Mouse (Mus musculus): ENCODE results near the gene Arhgap45. TPM values are rescaled to one million over a fixed set of nuclear protein-coding genes. Genes with fewer than 3 reads are reported as not detected.
A peak's percentile ranks its signal among the peaks of the same experiment; 100 is the strongest.

Arhgap45 gene
- 0.39 and 1.4 TPM in 2 replicates for polyA plus RNA-seq (2014; fragmentation: Nextera tagmentation; extraction: Ambion mirVana)

DNA sequence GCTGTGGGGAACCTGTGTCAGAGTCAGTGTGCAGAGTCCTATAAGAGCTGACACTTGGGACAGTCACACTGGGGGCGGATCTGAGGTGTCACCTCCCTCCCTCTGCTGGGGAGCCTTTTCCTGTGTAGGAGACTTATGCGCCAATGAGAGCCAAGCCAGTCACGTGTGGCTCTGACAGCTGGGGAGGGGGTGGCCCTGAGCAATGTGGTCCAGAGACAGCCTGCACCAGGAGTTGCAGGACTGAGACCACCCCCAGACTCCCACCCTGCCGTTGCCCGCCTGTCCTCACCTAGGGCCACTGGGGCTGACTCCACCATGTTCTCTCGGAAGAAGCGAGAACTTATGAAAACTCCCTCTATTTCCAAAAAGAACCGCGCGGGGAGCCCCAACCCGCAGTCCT lies at the start of gene Arhgap45:
Gene Arhgap45, plus strand, starts transcription at position 143 of the 400 bp plus-strand sequence.
- WGBS: 69% methylated on average over 11 of the region's 11 CpGs

DNA sequence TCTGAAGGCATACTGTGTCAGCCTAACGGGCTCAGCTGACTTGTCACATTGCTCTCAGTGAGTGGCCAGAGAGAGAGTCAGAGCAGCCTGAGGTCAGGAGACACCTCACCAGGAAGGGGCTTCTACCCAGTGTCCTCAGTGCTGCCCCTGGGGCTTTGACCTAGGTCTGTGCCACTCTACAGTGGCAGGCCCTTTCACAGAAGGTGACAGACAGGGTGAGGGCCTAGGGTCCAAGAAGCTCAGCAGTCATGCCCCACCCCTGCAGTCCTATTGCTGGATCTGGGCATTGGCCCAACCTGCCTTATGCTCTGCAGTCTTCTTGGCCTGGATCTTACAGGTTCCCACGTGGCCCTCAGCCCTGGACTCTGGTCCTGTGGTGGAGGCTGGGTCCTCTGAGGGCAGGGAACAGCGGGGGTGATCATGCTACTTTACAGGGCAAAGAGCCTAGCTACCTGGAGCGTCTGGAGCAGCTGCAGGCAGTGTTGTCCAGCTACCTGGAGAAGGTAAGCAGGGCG lies 49.5 kb upstream of the Arhgap45 start:
- Histone ChIP-seq H3K9me3 (ENCODE audit: control insufficient read depth, low read length) (no peaks in the 10 kb centered on the region), H3K36me3 (ENCODE audit: control insufficient read depth, insufficient read depth, low read length) (peaks cover 62% of the 10 kb centered on the region), H3K4me3 (replicated peaks; ENCODE audit: low read depth, low read length) (no peak overlapping the region), H3K9ac (replicated peaks; ENCODE audit: low read length) (no peak overlapping the region), H3K4me2 (ENCODE audit: low read length) (no peak overlapping the region), H3K4me1 (ENCODE audit: control insufficient read depth, insufficient read depth, low read length) (no peaks in the 10 kb centered on the region; the same call in 1 of the 2 replicates), H3K27me3 (ENCODE audit: control insufficient read depth, insufficient read depth, low read length) (peaks cover 28% of the 10 kb centered on the region; the same call in 1 of the 2 replicates), H3K27ac (replicated peaks; ENCODE audit: low read depth, low read length) (no peak overlapping the region)
- no peak for DNase-seq
- 96% methylated on average over 5 of the region's 5 CpGs for WGBS
- no peak for ATAC-seq (ENCODE audit: low FRiP score, low TSS enrichment)

More for the DNA sequence above, at the start of gene Arhgap45:
- peaks cover 1% of the 10 kb centered on the region; the same call in 1 of the 2 replicates for H3K36me3 ChIP-seq (ENCODE audit: control insufficient read depth, insufficient read depth, low read length)
- ATAC-seq (ENCODE audit: low FRiP score, low TSS enrichment) (no peak), DNase-seq (no peak)
- H3K4me1 ChIP-seq (ENCODE audit: control insufficient read depth, insufficient read depth, low read length): 0 out of 2 replicates have a peak, but pooled peaks cover 2% of the 10 kb centered on the region
- no peak within 1 kb of the TSS for H3K4me3 ChIP-seq (replicated peaks; ENCODE audit: low read depth, low read length)
- no peak within 1 kb of the TSS for H3K27ac ChIP-seq (replicated peaks; ENCODE audit: low read depth, low read length)
- H3K27me3 ChIP-seq (ENCODE audit: control insufficient read depth, insufficient read depth, low read length): peaks cover 40% of the 10 kb centered on the region
- 0 out of 2 replicates have a peak, but pooled peaks cover under 1% of the 10 kb centered on the region for H3K9me3 ChIP-seq (ENCODE audit: control insufficient read depth, low read length)
- no peak within 1 kb of the TSS for H3K4me2 ChIP-seq (ENCODE audit: low read length)
- no peak within 1 kb of the TSS for H3K9ac ChIP-seq (replicated peaks; ENCODE audit: low read length)

DNA sequence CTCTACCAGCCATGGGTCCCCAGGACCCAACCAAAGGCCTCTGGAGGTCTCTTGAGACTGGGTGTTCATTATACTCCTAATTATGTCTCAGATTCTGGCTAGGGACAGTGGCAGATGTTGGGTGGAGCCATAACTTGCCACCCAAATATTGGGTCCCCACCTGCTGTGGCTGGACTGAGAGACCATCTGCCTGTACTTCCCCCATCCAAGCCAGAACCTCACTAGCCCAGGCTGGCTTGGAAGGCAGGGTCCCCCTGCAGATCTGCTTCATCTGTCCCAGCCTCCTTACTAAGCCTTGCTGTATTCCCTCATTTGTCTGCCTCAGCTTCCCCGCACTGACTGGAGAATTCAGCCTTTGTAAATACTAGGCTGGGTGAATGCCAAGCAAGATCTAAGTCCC lies 48.3 kb upstream of the Arhgap45 start:
- Histone ChIP-seq H3K9me3 (ENCODE audit: control insufficient read depth, low read length) (no peaks in the 10 kb centered on the region), H3K4me3 (replicated peaks; ENCODE audit: low read depth, low read length) (no peak overlapping the region), H3K4me1 (ENCODE audit: control insufficient read depth, insufficient read depth, low read length) (no peaks in the 10 kb centered on the region; the same call in 1 of the 2 replicates), H3K9ac (replicated peaks; ENCODE audit: low read length) (no peak overlapping the region), H3K27me3 (ENCODE audit: control insufficient read depth, insufficient read depth, low read length) (peaks cover 31% of the 10 kb centered on the region; the same call in 1 of the 2 replicates), H3K36me3 (ENCODE audit: control insufficient read depth, insufficient read depth, low read length) (peaks cover 51% of the 10 kb centered on the region), H3K27ac (replicated peaks; ENCODE audit: low read depth, low read length) (no peak overlapping the region), H3K4me2 (ENCODE audit: low read length) (no peak overlapping the region)
- DNase-seq (no peak), ATAC-seq (ENCODE audit: low FRiP score, low TSS enrichment) (no peak)
- WGBS: 73% methylated on average over 1 of the region's 1 CpGs

DNA sequence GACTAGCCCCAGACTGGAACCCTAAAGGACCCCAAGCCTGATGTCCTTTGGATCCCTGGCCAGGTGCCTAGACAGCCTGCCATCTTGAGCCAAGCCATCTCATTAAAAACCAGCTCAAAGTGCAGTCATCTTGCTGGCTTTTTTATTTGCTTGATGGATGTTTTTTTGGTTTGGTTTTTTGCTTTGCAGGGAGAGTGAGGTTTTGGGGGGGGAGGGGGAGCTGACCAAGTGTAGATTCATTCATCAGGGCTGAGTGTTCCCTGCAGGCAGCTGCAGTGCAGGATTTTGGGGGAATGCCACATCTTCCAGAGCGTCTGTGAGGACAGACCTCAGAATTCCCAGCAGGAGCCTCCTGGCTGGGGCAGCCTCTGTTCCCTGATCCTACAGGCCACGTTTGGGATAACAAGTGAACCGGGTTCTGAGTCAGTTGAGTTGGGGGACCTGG lies 47.3 kb upstream of the Arhgap45 start:
- DNase-seq (no peak), ATAC-seq (ENCODE audit: low FRiP score, low TSS enrichment) (no peak)
- no peaks in the 10 kb centered on the region for H3K9me3 ChIP-seq (ENCODE audit: control insufficient read depth, low read length)
- WGBS: 12% methylated on average over 3 of the region's 3 CpGs
- H3K27me3 ChIP-seq (ENCODE audit: control insufficient read depth, insufficient read depth, low read length): peaks cover 31% of the 10 kb centered on the region; the same call in 1 of the 2 replicates
- peaks cover 48% of the 10 kb centered on the region for H3K36me3 ChIP-seq (ENCODE audit: control insufficient read depth, insufficient read depth, low read length)
- H3K4me3 ChIP-seq (replicated peaks; ENCODE audit: low read depth, low read length): no peak overlapping the region
- H3K27ac ChIP-seq (replicated peaks; ENCODE audit: low read depth, low read length): no peak overlapping the region
- H3K9ac ChIP-seq (replicated peaks; ENCODE audit: low read length): no peak overlapping the region
- no peaks in the 10 kb centered on the region; the same call in 1 of the 2 replicates for H3K4me1 ChIP-seq (ENCODE audit: control insufficient read depth, insufficient read depth, low read length)
- H3K4me2 ChIP-seq (ENCODE audit: low read length): no peak overlapping the region

DNA sequence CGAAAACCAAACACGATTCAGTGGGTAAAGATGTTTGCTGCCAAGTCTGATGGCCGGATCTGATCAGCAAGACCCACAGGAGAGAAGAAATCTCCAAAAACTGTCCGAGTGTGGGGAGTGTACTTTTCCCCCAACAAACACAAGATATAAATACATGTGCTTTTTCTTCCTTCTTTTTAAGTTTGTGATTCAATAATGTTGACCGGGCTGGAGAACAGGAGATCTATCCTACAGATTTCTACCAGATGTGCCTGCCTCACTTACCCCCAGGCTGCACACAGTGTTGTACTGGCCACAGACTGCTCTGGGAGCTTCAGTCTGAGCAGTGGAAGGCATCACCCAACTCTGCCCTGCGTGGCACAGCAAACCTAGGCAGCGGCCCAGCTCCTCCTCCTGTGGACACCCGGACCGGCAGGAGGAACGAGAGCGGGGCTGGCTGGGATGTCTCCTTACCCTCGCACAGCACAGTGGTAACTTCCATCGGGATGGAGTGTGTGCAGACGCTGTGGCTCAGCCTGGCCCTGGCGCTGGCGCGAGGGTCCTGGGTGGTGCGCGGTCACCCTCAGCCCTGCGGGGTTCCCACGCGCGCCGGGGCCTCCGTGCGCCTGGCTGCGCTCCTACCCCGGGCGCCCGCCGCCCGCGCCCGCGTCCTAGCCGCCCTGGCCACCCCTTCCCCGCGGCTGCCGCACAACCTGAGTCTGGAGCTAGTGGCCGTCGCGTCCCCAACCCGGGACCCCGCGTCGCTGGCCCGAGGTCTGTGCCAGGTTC lies 45.9 kb upstream of the Arhgap45 start, which contains the start of gene Grin3b:
Gene Grin3b, plus strand, starts transcription at position 301 of the 768 bp plus-strand sequence.
- no peaks in the 10 kb centered on the region; the same call in 1 of the 2 replicates for H3K4me1 ChIP-seq (ENCODE audit: control insufficient read depth, insufficient read depth, low read length)
- DNase-seq: no peak
- peaks cover 31% of the 10 kb centered on the region; the same call in 1 of the 2 replicates for H3K27me3 ChIP-seq (ENCODE audit: control insufficient read depth, insufficient read depth, low read length)
- no peak for ATAC-seq (ENCODE audit: low FRiP score, low TSS enrichment)
- 8% methylated on average over 47 of the region's 47 CpGs for WGBS
- no peak within 1 kb of the TSS for H3K27ac ChIP-seq (replicated peaks; ENCODE audit: low read depth, low read length)
- peaks cover 42% of the 10 kb centered on the region for H3K36me3 ChIP-seq (ENCODE audit: control insufficient read depth, insufficient read depth, low read length)
- no peaks in the 10 kb centered on the region for H3K9me3 ChIP-seq (ENCODE audit: control insufficient read depth, low read length)
- H3K4me3 ChIP-seq (replicated peaks; ENCODE audit: low read depth, low read length): peak within 1 kb of the TSS; percentile 22
- 0 out of 2 replicates have a peak within 1 kb of the TSS, but pooled peaks have one; percentile 6 for H3K9ac ChIP-seq (replicated peaks; ENCODE audit: low read length)
- H3K4me2 ChIP-seq (ENCODE audit: low read length): peak within 1 kb of the TSS; percentile 48

DNA sequence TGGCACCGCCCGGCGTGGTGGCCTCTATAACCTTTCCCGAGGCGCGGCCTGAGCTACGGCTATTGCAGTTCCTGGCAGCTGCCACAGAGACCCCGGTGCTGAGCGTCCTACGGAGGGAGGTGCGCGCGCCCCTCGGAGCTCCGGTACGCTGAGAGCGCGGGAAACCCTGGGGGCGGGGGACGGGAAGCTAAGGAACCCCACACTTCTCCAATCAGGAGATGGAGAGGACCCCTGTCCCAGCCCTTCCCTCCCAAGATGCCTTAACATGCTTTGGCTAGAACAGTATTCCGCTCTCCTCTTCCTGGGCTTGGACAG lies 45.3 kb upstream of the Arhgap45 start:
- no peak overlapping the region for H3K27ac ChIP-seq (replicated peaks; ENCODE audit: low read depth, low read length)
- WGBS: 4% methylated on average over 21 of the region's 21 CpGs
- 0 out of 2 replicates have a peak overlapping the region, but pooled peaks have one; percentile 6 for H3K9ac ChIP-seq (replicated peaks; ENCODE audit: low read length)
- peak overlapping the region; percentile 48 for H3K4me2 ChIP-seq (ENCODE audit: low read length)
- DNase-seq: no peak
- no peak for ATAC-seq (ENCODE audit: low FRiP score, low TSS enrichment)
- peak overlapping the region; percentile 22 for H3K4me3 ChIP-seq (replicated peaks; ENCODE audit: low read depth, low read length)
- no peaks in the 10 kb centered on the region; the same call in 1 of the 2 replicates for H3K4me1 ChIP-seq (ENCODE audit: control insufficient read depth, insufficient read depth, low read length)
- H3K36me3 ChIP-seq (ENCODE audit: control insufficient read depth, insufficient read depth, low read length): peaks cover 42% of the 10 kb centered on the region
- peaks cover 31% of the 10 kb centered on the region; the same call in 1 of the 2 replicates for H3K27me3 ChIP-seq (ENCODE audit: control insufficient read depth, insufficient read depth, low read length)
- H3K9me3 ChIP-seq (ENCODE audit: control insufficient read depth, low read length): no peaks in the 10 kb centered on the region

DNA sequence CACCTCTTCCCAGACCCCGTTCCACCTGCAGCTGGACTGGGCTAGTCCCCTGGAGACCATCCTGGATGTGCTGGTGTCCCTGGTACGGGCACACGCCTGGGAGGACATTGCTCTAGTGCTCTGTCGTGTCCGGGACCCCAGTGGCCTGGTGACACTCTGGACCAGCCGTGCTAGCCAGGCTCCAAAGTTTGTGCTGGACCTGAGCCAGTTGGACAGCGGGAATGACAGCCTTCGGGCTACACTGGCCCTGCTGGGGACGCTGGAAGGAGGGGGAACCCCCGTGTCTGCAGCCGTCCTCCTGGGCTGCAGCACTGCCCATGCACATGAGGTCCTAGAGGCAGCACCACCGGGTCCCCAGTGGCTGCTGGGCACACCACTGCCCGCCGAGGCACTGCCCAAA lies 43.6 kb upstream of the Arhgap45 start:
- DNase-seq: no peak
- H3K27ac ChIP-seq (replicated peaks; ENCODE audit: low read depth, low read length): no peak overlapping the region
- H3K27me3 ChIP-seq (ENCODE audit: control insufficient read depth, insufficient read depth, low read length): peaks cover 31% of the 10 kb centered on the region; the same call in 1 of the 2 replicates
- no peak overlapping the region for H3K4me2 ChIP-seq (ENCODE audit: low read length)
- no peaks in the 10 kb centered on the region; the same call in 1 of the 2 replicates for H3K4me1 ChIP-seq (ENCODE audit: control insufficient read depth, insufficient read depth, low read length)
- peaks cover 42% of the 10 kb centered on the region for H3K36me3 ChIP-seq (ENCODE audit: control insufficient read depth, insufficient read depth, low read length)
- WGBS: 69% methylated on average over 14 of the region's 14 CpGs
- H3K9me3 ChIP-seq (ENCODE audit: control insufficient read depth, low read length): no peaks in the 10 kb centered on the region
- no peak for ATAC-seq (ENCODE audit: low FRiP score, low TSS enrichment)
- no peak overlapping the region for H3K4me3 ChIP-seq (replicated peaks; ENCODE audit: low read depth, low read length)
- H3K9ac ChIP-seq (replicated peaks; ENCODE audit: low read length): no peak overlapping the region

DNA sequence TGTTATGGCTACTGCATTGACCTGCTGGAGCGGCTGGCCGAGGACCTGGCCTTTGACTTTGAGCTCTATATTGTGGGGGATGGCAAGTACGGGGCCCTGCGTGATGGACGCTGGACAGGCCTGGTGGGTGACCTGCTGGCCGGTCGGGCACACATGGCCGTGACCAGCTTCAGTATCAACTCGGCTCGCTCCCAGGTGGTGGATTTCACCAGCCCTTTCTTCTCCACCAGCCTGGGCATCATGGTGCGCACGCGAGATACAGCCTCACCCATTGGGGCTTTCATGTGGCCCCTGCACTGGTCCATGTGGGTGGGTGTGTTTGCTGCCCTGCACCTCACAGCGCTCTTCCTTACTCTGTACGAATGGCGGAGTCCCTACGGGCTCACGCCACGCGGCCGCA lies 42.4 kb upstream of the Arhgap45 start:
- Histone ChIP-seq H3K36me3 (ENCODE audit: control insufficient read depth, insufficient read depth, low read length) (peaks cover 49% of the 10 kb centered on the region), H3K27ac (replicated peaks; ENCODE audit: low read depth, low read length) (no peak overlapping the region), H3K27me3 (ENCODE audit: control insufficient read depth, insufficient read depth, low read length) (peaks cover 28% of the 10 kb centered on the region; the same call in 1 of the 2 replicates), H3K9me3 (ENCODE audit: control insufficient read depth, low read length) (no peaks in the 10 kb centered on the region), H3K4me2 (ENCODE audit: low read length) (no peak overlapping the region), H3K4me3 (replicated peaks; ENCODE audit: low read depth, low read length) (no peak overlapping the region), H3K9ac (replicated peaks; ENCODE audit: low read length) (no peak overlapping the region), H3K4me1 (ENCODE audit: control insufficient read depth, insufficient read depth, low read length) (no peaks in the 10 kb centered on the region; the same call in 1 of the 2 replicates)
- ATAC-seq (ENCODE audit: low FRiP score, low TSS enrichment) (no peak), DNase-seq (no peak)
- 88% methylated on average over 21 of the region's 21 CpGs for WGBS
